Mouse (Mus musculus): ENCODE measurements around the gene Cdk13.

Gene Cdk13

DNA sequence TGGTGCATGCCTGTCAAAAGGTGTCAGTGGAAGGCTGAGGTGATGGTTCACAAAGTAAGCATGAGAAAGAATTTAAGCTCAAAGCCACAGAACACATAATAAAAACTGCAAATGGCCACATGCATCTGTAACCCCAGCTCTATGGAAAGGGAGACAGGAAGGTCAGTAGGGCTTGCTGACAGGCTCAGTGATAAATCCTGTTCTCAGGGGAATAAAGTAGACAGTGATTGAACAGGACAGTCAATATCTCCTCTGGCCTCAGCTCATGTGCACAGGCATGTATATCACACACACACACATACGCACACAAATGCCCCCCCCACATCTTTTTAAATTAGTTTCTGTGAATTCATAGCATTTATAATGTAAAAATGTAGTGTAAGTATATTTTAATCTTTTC lies 42.5 kb downstream of the Cdk13 start:
- DNase-seq (ENCODE audit: low spot score): no peak

DNA sequence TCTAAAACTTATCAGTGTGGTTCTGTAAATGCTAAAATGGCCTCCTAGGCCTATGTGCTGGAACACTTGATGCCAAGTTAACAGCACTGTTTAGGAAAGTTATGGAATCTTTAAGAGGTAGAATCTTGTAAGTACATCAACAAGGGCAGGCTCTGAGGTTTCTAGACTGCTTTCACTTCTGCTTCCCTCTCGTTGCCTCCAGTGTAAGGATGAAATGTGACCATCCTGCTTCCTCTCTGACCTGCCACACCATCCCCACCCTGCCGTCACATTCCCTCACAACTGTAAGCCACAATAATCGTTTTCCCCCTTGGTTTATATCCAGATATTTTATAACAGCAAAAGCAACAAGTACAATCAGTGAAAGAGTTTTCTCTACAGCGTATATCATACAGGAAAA lies 49.9 kb downstream of the Cdk13 start:
- DNase-seq (ENCODE audit: low spot score): no peak

DNA sequence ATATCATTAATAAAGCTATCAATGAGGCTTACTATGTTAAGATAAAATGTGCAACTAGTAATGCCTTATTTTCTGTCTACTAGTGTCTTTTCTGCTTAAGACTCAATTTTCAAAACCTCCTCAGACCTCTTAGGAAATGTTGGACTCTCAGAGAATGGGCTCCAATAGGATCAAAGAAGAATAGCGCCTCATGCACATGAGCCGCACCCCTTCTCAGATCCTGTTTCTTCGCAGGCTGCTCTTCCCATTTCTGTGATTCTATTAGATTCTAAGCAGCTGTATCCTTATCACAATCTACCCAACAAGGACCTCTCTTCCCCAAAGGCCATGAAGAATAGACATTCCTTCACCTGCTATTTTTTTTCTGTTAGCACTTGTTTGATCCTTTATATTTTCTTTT lies 76.1 kb downstream of the Cdk13 start:
- DNase-seq (ENCODE audit: low spot score): no peak

DNA sequence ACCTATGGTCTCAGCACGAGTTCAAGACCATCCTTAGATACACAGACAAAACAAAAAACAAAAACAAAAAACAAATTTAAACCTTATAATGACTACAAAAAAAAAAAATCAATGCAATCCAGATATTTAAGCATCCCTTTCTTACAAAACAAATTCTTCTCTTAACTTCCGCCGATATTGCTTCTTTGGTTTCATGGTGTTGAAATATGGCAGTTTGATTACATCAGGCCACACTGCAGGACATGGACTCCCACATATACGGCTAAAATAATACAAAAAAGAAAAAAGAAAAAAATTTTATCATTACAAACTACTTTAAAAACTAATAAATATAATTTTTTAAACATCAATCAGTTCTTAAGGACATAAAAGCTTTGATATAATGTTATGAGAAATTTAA lies 77.0 kb downstream of the Cdk13 start:
- no peak for DNase-seq (ENCODE audit: low spot score)

DNA sequence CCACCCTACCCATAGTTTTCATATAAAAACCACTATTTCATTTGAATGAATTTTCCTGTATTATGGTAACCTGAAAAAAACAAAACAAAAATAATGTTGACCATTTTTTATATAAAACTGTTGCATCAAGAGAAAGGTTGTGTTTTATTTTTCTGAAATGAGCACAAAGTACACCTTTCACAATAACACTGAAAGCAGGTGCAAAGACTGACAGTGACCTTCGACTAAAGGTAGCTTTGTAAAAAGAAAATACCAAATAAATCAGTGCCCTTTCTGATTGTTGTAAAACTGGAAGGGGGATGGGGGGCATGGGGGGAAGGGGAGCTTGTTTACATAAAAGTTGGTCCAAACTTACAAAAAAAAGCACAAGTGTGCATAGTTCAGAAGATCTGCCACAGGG lies 87.5 kb downstream of the Cdk13 start:
- DNase-seq (ENCODE audit: low spot score): no peak

DNA sequence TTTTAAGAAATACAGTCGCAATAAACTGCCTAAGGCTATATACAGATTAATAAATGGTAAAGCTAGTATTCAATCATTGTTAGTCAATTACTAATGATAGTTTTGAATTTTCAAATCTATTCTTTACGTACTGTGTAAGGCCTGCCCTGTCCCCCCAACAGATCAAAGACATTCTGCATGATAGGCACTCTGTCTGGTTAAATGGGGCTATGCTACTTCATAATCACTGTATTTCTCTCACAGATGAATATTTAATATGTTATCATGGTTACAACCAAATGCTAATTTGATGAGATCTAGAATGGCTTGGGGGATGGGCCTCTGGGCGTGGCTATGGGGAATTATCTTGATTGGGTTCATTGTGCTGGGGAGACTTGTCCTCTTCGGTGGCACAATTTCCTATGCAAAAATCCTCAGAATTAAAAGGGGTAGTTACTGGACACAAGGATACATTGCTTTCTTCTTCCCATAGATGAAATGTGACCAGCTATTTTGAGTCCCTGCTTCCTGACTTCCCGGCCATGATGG lies 96.0 kb downstream of the Cdk13 start:
- DNase-seq (ENCODE audit: low spot score): no peak

DNA sequence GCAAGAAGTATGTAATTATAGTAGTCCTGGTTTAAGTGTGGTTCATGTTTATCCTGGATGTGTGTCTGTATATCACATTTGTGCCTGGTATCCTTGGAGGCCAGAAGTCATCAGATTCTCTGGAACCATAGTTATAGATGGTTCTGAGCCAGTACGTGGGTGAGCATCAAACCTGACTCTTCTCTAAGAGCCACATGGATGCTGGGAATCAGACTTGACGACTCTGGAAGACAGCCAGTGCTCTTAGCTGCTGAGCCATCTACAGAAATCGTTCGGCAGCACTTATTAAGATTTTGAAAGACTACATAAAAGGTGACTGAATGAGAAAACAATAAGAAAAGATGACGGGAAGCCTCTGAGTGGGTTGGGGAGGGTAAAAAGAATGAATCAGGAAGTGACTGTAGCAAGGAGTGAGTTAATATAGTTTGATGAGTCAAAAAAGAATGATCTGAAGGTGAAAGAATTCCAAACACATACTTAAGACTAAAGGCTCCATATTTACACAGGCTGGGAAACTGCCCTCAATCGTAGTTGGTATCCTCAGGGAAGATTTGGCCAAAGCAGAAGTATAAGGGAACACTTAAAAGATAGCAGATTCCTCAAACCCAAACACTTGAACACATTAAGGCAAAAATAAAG lies 99.6 kb downstream of the Cdk13 start:
- no peak for DNase-seq (ENCODE audit: low spot score)

DNA sequence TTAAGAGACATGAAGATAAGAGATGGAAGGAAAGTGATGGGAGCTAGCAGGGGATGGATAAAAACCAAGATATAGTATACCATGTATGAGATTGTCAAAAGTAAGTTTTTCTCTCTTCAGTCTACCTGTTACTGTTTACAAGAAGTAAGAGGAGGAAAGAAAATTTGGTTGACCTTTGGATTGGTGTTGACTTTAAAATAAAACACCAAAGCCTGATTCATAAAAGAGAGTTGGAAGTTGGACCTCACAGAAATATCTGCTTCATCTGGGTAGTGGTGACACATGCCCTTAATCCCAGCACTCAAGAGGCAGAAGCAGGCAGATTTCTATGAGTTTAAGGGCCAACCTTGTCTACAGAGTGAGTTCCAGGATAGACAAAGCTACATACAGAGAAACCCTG lies 102.6 kb downstream of the Cdk13 start:
- no peak for DNase-seq (ENCODE audit: low spot score)

DNA sequence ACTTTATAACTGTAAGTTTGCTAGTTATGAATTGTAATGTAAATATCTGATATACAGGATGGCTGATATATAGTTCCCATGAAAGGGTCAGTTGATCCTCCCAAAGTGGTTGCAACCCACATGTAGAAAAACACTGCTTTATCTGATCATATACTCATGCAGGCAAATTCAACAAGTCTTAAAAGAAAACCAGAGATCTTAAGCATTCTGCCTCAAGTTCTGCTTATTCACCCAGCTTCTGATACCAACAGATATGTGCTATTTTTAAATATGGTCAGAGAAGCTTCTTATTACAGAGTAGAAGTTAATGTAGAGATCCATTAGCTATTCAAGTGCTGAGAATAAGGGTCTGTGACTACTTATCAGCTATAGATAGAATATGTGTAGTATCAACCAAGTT lies 103.6 kb downstream of the Cdk13 start:
- DNase-seq (ENCODE audit: low spot score): no peak

DNA sequence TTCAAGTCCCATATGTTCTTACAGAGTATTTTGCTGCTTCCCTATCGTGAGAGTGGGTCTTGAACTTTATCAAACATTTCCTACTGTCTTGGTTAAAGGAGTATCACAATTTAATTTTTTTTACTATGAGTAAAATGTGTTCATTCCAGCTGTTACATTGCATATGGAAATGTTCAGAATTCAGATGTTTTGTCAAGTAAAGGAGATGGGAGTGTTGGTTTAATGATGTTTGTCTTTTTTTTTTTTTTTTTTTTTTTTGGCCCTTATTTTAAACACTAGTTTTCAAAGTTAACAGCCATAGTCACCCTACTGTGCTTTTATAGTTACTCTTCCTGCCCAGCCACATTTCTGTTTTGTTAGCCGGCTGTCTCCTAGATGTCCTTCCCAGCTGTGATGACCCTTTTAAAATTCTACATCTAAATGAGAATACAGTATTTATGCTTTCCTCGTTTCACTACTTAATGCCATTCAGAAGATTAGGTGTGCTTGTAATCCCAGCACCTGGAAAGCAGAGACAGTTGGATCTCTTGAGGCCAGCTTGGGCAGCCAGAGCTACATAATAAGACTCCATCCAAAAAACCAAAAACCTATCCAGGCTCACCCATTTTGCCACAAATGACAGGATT lies 104.7 kb downstream of the Cdk13 start:
- DNase-seq (ENCODE audit: low spot score): no peak

DNA sequence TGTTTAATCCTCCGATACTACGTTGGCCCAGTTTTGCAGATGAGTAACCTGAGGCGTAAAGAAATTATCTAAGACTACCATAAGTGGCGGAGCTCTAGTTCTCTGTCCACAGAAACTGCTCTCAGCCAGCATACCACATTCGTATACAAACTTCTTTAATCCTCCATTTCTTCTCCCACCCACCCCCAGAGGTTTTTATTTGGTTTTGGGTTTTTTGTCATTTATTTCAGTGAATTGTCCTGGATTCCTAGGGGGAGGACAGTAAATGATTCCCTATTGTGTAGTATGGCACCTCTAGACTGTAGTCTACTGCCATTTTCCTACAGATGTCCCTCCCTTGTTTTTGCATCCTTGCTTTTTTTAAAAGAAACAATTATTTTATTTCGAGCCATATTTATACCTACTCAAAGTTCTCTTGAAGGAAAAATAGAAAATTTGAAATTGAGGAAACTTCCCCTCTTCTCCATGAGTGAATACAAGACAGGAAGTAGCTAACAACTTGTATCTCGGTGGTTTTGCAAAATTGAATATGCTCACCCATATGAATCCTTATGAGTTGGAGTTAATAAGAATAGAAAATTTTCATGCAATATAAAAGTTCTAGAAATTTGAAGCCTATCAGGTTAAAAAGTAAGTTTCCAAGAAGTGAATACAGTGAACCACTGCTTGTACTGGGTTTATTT lies 108.9 kb downstream of the Cdk13 start:
- no peak for DNase-seq (ENCODE audit: low spot score)

DNA sequence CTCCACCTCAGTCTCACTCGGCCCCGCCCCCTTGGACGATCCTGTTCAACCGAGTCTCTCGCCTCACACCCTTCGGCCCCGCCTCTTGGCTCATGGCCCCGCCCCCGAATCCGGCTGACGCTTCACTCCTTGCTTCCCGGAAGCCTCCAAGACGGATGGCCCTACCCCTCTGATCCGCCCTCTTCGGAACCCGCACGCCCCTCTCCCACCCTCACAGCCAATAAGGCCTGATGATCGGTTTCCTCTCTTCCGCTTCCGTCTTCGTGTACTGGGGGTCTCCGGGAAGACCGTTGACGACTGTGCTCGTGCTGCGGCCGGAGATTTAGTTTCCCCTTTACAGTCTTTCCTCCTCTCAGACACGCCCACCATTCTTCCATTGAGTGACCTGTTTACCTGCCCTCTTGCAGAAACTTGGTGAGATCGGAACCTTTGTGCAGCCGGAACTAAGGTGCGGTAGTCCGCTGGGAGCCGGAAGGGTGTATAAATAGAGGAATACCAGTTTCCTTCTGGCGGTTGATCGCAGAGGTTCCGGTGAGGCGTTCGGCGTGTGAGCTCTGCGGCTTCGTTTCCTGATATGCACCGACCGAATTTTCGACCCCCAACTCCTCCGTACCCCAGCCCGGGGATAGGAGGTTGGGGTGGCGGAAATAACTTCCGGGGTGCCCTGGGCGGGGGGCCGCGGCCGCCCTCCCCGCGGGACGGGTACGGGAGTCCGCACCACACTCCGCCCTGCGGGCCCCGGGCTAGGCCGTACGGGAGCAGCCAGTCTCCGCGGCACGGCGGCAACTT lies 109.8 kb downstream of the Cdk13 start, which contains the start of the genes Mplkip and Sugct:
Gene Mplkip, plus strand, starts transcription at position 282 of the 789 bp plus-strand sequence.
Gene Sugct, minus strand, starts transcription at position 643 of the 789 bp plus-strand sequence.
- DNase-seq (ENCODE audit: low spot score): peak; percentile 100

DNA sequence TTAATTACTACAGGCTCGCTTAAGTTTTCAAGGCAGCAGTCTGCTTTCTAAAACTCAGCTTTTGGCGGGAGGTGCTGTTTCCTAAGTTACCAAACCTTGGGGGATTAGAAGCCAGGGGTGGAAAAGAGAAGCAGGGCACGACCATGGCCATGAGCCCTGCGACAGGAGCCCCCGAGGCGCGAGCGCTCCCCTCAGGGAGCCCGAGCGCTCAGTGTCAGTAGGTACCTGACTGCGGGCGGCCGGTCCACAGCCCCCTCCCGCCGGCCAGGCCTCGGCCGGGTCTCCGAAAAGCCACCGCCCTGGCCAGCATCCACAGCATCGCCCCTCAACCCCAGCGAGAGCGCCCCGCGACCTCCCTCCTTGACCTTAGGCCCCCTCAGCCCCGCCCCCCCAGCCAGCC lies 110.5 kb downstream of the Cdk13 start:
- DNase-seq (ENCODE audit: low spot score): no peak

DNA sequence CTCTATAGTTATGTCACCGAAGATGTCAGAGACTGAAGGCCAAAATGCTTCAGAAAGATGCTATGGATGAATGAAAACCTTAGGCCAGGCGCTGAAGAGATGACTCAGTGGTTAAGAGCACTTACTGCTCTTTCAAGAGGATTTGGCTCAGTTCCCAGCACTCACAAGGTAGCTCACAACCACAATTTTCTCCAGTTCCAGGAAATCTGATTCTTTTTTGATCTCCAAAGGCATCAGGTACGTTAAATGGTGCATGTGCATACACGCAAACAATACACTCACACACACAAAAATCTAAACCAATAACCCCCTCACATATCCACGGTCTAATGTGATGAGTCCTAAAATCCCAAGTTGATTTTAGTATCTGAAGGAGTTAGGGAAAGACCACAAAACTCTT lies 111.1 kb downstream of the Cdk13 start:
- DNase-seq (ENCODE audit: low spot score): no peak

DNA sequence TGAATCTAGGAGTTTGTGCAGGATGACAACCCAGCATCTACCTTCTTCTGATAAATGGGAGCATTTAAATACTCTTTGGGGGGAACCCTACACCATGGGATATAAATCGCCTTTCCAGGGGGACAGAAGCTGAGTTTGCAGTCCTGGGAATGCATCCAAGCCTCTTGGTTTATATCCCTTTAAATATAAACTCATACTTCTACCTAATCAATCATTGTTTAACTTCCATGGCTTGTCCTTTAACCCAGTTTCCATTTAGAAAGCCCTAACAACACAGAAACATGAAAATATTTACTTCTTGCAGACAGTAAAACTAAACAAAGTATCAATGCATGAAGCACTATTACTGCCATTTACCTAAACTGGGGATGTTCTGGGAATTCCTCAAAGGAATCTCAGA lies 113.5 kb downstream of the Cdk13 start:
- no peak for DNase-seq (ENCODE audit: low spot score)

DNA sequence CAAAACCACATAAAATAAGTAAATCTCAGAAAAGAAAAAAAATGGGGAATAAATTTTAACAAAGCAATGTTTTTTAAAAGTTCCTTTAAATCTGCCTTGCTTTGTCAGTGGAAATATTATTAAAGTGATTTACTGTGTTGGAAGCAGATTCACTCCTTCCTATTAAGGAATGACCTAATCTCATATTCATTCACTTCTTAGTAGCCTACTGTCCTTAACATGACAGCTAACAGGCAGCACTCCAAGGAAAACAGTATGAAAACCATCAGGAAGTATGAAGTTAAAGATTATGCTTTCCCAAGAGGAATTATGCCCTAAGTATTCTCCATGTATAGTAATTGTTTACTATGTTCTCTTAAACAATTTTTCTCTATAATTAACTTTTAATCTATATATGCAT lies 114.2 kb downstream of the Cdk13 start:
- no peak for DNase-seq (ENCODE audit: low spot score)

DNA sequence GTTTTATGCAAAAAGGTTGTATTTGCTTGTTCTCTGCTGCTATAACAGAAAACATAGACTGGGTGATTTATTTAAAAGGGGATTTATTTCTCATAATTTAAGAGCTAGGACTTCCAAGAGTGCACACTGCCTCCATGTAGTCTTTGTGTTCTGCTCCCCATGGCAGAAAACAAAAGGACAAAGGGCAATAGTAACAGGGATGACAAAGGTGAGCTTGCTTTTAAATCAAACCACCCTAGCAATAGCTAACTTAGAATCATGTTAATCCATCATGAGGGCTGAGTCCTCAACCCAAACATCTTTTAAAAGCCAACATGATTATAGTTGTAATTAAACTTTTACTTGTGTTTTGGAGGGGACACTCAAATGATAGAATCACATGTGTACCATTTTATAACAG lies 115.4 kb downstream of the Cdk13 start:
- DNase-seq (ENCODE audit: low spot score): no peak

DNA sequence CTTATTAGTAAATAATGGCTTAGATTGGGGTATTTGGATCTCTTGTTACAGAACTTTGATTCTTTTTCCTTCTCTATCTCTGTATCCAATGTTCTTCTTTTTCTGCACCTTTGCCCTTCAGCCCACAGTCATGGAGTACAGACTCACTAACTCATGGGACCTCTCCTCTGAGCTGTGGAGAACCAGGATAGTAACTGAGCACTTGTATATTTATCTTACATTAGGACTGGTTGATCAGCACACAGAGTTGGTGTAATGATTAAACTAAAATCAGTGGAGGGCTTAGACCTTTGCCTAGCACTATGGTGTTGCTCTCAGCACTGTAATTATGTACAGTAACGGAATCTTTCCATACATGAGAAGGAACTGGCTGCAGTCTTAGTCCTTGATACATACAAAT lies 133.8 kb downstream of the Cdk13 start:
- no peak for DNase-seq (ENCODE audit: low spot score)

DNA sequence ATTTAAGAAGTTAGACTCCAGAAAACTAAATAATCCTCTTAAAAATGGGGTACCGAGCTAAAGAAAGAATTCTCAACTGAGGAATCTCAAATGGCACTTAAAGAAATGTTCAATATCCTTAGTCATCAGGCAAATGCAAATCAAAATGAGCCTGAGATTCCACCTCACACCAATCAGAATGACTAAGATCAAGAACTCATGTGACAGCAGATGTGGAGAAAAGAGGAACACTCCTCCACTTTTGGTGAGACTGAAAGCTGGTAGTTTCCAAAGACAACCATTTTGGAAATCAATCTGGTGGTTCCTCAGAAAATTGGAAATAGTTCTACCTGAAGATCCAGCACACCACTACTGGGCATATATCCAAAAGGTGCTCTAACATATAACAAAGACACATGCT lies 137.5 kb downstream of the Cdk13 start:
- no peak for DNase-seq (ENCODE audit: low spot score)
